Mouse (Mus musculus) intestine, postnatal 0 days (tissue): ENCODE measurements around the gene Tmprss3. TPM values are rescaled to one million over a fixed set of nuclear protein-coding genes. Genes with fewer than 3 reads are reported as not detected.
A peak's percentile ranks its signal among the peaks of the same experiment; 100 is the strongest.

Experiments used
- ATAC-seq: fragments of 200-750 bp; cut with Nextera tagmentation; 2 replicates; pipeline ENCODE4 v1.8.0; 2017; ENCODE audit warnings: mild to moderate bottlenecking, moderate TSS enrichment, moderate library complexity
- H3K27ac ChIP-seq: fragments of 300-500 bp; sonication (generic); 2 replicates; pipeline ENCODE4 v1.5.1; 2014; ENCODE audit warnings: mild to moderate bottlenecking, low read depth, low read length, moderate library complexity
- H3K27me3 ChIP-seq: fragments of 300-500 bp; sonication (generic); replicated peaks from 2 replicates; pipeline ENCODE4 v1.6.1; 2014; ENCODE audit warnings: low read length, mixed read lengths; ENCODE audit not compliant: control insufficient read depth, insufficient read depth
- H3K36me3 ChIP-seq: fragments of 300-500 bp; sonication (generic); 2 replicates; pipeline ENCODE4 v1.6.1; 2014; ENCODE audit warnings: mild to moderate bottlenecking, moderate library complexity; ENCODE audit not compliant: control insufficient read depth, insufficient read depth
- H3K4me1 ChIP-seq: fragments of 300-500 bp; sonication (generic); replicated peaks from 2 replicates; pipeline ENCODE4 v1.6.1; 2014; ENCODE audit warnings: antibody characterized with exemption, low read length, mixed read lengths; ENCODE audit not compliant: control insufficient read depth, insufficient read depth
- H3K4me2 ChIP-seq: fragments of 300-500 bp; sonication (generic); replicated peaks from 2 replicates; pipeline ENCODE4 v1.6.1; 2014; ENCODE audit warnings: low read depth, mild to moderate bottlenecking, moderate library complexity
- H3K4me3 ChIP-seq: fragments of 300-500 bp; sonication (generic); 2 replicates; pipeline ENCODE4 v1.5.1; 2014; ENCODE audit warnings: low read depth, low read length
- H3K9ac ChIP-seq: fragments of 300-500 bp; sonication (generic); 2 replicates; pipeline ENCODE4 v1.6.1; 2014; ENCODE audit warnings: mild to moderate bottlenecking, low read depth, low read length
- H3K9me3 ChIP-seq: fragments of 300-500 bp; sonication (generic); 2 replicates; pipeline ENCODE4 v1.6.1; 2016; ENCODE audit warnings: mixed run types; ENCODE audit not compliant: control insufficient read depth
- CTCF ChIP-seq: sonication (generic); IDR thresholded peaks from 2 replicates; pipeline ENCODE4 v1.5.1; 2016; ENCODE audit warnings: low read depth, mild to moderate bottlenecking, control low read depth, antibody characterized with exemption, moderate library complexity
- WGBS: fragments of 180-500 bp; shearing (Covaris S2); extraction: QIAGEN DNeasy Blood & Tissue Kit; methylation state at CpG from one replicate; pipeline ENCODE4 v1.1.7; 2014; 5-methylcytosine and 5-hydroxymethylcytosine counted together
- polyA plus RNA-seq: library from polyadenylated mRNA; unstranded; fragments of >200 nt; fragmentation: Nextera tagmentation; extraction: Ambion mirVana; gene quantifications from 2 replicates; pipeline ENCODE4 v1.2.1, GENCODE M21; 2015

Tmprss3 gene
- polyA plus RNA-seq, result 0.04 and 0.05 TPM in 2 replicates

DNA sequence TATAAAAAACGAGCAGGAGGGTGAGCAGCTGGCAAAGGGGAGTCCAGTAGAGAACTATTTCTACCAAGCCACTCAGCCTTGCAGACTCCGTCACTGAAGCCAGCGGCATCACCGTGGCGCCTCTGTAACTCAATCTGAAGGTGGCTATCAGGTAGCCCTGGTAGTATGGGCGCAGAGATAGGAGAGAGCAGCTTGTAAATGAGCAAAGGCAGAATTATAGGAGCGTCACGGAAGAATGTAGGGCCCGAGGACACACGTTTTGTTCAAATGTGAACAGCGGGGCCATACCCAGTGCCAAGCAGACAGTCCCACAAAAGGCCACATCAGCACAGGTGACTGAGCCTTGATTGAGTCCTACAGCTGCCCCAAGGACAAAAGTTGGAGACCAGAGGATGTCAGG is at the start of gene Tmprss3:
Gene Tmprss3 (minus strand): TSS at position 101 of the 400 bp plus-strand sequence.
- Histone ChIP-seq H3K4me1 (no peaks in the 10 kb centered on the region), H3K27ac (no peak within 1 kb of the TSS), H3K36me3 (no peaks in the 10 kb centered on the region), H3K4me3 (no peak within 1 kb of the TSS), H3K9ac (no peak within 1 kb of the TSS), H3K27me3 (no peaks in the 10 kb centered on the region), H3K9me3 (no peaks in the 10 kb centered on the region), H3K4me2 (no peak within 1 kb of the TSS)
- 90% methylated on average over 11 of the region's 11 CpGs for WGBS
- ATAC-seq, result no peak
- TF ChIP-seq CTCF, result no peak

DNA sequence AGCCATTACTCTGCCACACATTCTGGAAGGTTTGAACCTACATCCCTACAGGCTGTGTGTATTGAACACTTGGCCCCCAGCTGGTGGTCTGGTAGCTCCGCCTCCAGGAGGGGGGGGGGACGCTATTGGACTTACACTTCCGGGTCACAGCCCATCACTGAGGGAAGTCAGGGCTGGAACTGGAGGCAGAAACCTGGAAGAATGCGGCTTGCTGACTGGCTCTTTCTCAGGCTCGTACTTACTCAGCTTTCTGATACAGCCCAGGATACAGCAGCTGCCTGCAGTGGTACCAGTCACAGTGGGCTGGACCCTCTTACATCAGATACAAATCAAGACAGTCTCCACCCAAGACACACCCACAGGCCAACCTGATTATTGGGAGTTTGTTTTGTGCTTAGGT is 48.4 kb upstream of the Tmprss3 start:
- no peak overlapping the region for H3K9ac ChIP-seq
- no peaks in the 10 kb centered on the region for H3K9me3 ChIP-seq
- no peaks in the 10 kb centered on the region for H3K27me3 ChIP-seq
- WGBS, result 39% methylated on average over 5 of the region's 5 CpGs
- H3K4me1 ChIP-seq, result no peaks in the 10 kb centered on the region
- ATAC-seq, result no peak
- H3K4me3 ChIP-seq, result no peak overlapping the region
- H3K36me3 ChIP-seq, result no peaks in the 10 kb centered on the region
- no peak overlapping the region for H3K27ac ChIP-seq
- no peak for TF ChIP-seq CTCF
- H3K4me2 ChIP-seq, result no peak overlapping the region

- no peak overlapping the region for H3K4me3 ChIP-seq
- no peak for TF ChIP-seq CTCF
- WGBS, result 63% methylated on average over 5 of the region's 5 CpGs
- no peaks in the 10 kb centered on the region for H3K9me3 ChIP-seq
- no peak overlapping the region for H3K9ac ChIP-seq
- H3K4me2 ChIP-seq, result no peak overlapping the region
- no peaks in the 10 kb centered on the region for H3K4me1 ChIP-seq
- H3K36me3 ChIP-seq, result no peaks in the 10 kb centered on the region
- H3K27ac ChIP-seq, result no peak overlapping the region
- H3K27me3 ChIP-seq, result no peaks in the 10 kb centered on the region
- no peak for ATAC-seq
These were observed 46.5 kb upstream of the Tmprss3 start for GRCm38 (mm10) chr17:31245321-31245720.

DNA sequence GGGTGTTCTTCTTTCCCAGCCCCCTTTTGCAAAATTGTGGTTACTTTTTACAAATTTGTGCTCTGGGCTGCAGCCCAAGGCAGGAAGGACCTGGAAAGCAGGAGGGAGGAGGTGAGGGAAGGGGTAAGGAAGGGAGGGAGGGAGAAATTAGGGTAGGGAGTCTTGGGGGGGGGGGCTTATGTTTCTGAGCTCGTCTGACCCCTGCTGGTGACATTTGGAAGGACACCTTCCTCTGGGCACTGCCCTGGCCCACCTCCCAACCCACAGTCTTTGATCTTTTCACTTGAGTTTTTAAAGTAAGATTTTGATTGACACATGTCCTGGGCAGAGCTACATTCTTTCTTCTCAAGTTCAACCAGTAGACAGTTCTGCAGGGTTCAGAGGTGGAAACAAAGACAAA is 44.0 kb upstream of the Tmprss3 start:
- peak; percentile 55 for TF ChIP-seq CTCF
- ATAC-seq, result no peak
- no peak overlapping the region for H3K4me2 ChIP-seq
- WGBS, result 0% methylated on average over 1 of the region's 1 CpGs
- no peaks in the 10 kb centered on the region for H3K36me3 ChIP-seq
- no peak overlapping the region for H3K9ac ChIP-seq
- H3K4me3 ChIP-seq, result no peak overlapping the region
- H3K9me3 ChIP-seq, result no peaks in the 10 kb centered on the region
- no peaks in the 10 kb centered on the region for H3K4me1 ChIP-seq
- H3K27me3 ChIP-seq, result no peaks in the 10 kb centered on the region
- H3K27ac ChIP-seq, result no peak overlapping the region

DNA sequence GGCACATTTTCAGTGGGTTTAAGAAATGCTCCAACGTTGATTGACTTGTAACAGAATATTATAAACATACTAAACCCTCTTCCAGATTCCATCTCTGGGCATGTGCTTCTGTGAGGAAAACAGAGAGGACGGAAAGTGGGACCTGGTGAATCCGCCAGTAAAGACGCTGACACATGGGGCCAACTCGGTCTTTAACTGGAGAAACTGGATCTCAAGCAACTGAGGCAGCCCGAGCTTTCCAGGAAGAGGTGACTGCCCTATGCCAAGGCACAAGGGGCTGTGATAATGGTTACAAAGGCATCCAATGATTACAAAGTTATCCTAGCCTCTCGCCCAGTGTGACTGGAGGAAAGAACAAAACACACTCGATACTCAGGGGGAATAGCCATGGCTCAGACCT is 42.4 kb upstream of the Tmprss3 start:
- no peak overlapping the region for H3K9ac ChIP-seq
- 80% methylated on average over 8 of the region's 8 CpGs for WGBS

DNA sequence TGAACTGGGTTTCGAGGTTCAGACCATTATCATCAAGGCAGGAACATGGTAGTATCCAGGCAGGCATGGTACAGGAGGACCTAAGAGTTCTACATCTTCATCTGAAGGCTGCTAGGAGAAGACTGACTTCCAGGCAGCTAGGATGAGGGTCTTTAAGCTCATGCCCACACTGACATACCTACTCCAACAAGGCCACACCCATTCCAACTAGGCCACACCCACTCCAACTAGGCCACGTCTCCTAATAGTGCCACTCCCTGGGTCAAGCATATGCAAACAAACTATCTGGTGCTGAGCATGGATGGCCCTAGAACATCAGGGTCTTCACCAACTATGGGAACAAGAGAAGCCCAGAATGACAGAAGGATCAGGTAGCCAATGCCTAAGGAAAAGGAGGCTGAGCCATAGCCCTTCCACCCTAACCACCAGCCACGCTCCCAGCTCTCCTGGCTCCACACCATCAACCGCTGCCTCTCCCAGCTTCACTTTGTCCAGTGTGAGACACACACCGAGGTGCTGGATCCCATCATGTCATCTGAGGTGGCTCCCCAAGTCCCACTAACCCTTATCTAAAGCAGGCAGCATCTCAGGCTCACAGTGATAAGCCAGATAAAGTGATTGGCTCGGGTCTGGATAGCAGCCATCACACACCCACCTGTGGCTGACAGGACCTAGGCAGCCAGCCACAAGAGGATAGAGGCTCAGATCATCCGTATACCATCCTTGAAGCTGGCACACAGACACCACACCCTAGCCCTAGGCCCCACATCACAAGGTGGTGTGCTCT is 39.6 kb upstream of the Tmprss3 start:
- Histone ChIP-seq H3K4me1 (no peaks in the 10 kb centered on the region), H3K9ac (no peak overlapping the region), H3K36me3 (no peaks in the 10 kb centered on the region), H3K27me3 (no peaks in the 10 kb centered on the region), H3K4me3 (no peak overlapping the region), H3K9me3 (no peaks in the 10 kb centered on the region), H3K4me2 (no peak overlapping the region), H3K27ac (no peak overlapping the region)
- WGBS, result 76% methylated on average over 7 of the region's 7 CpGs
- ATAC-seq, result no peak
- no peak for TF ChIP-seq CTCF

More for the DNA sequence above, 42.4 kb upstream of the Tmprss3 start:
- no peak for TF ChIP-seq CTCF
- no peaks in the 10 kb centered on the region for H3K36me3 ChIP-seq
- no peaks in the 10 kb centered on the region for H3K9me3 ChIP-seq
- no peak overlapping the region for H3K27ac ChIP-seq
- no peaks in the 10 kb centered on the region for H3K4me1 ChIP-seq
- no peaks in the 10 kb centered on the region for H3K27me3 ChIP-seq
- ATAC-seq, result no peak
- H3K4me2 ChIP-seq, result no peak overlapping the region
- H3K4me3 ChIP-seq, result no peak overlapping the region
